Mouse (Mus musculus) olfactory bulb, adult 2 months (tissue): ENCODE measurements around the gene Sds. TPM values are rescaled to one million over a fixed set of nuclear protein-coding genes. Genes with fewer than 3 reads are reported as not detected.
A peak's percentile ranks its signal among the peaks of the same experiment; 100 is the strongest.

Experiments
- H3K27ac ChIP-seq: fragments of 200-500 bp; 2 replicates; pipeline ENCODE4 v1.5.1; 2012; ENCODE audit warnings: low read depth, low read length; ENCODE audit not compliant: insufficient read depth
- H3K4me1 ChIP-seq: fragments of 200-500 bp; 2 replicates; pipeline ENCODE4 v1.6.1; 2012; ENCODE audit warnings: low read length; ENCODE audit not compliant: control insufficient read depth, insufficient read depth
- H3K4me3 ChIP-seq: fragments of 200-500 bp; 2 replicates; pipeline ENCODE4 v1.5.1; 2012; ENCODE audit warnings: mild to moderate bottlenecking, low read depth, low read length, moderate library complexity; ENCODE audit not compliant: insufficient read depth
- CTCF ChIP-seq: fragments of 200-500 bp; IDR thresholded peaks from 2 replicates; pipeline ENCODE4 v1.5.1; 2012; ENCODE audit warnings: low read depth, mild to moderate bottlenecking, low read length, moderate library complexity; ENCODE audit not compliant: insufficient read depth
- POLR2A ChIP-seq: fragments of 200-500 bp; IDR thresholded peaks from 2 replicates; pipeline ENCODE4 v1.6.1; 2012; ENCODE audit warnings: mild to moderate bottlenecking, low read depth, low read length, moderate library complexity; ENCODE audit not compliant: insufficient read depth
- WGBS: fragments of 180-500 bp; shearing (Covaris S2); methylation state at CpG from one replicate; pipeline ENCODE4 v1.1.7; 2018; 5-methylcytosine and 5-hydroxymethylcytosine counted together
- polyA plus RNA-seq: library from polyadenylated mRNA; stranded (reverse); fragments of >200 nt; gene quantifications from 2 replicates; pipeline ENCODE4 v1.2.4, GENCODE M21; 2012; ENCODE audit warnings: low replicate concordance; ENCODE audit not compliant: missing spikeins, insufficient read depth, insufficient read length

Gene Sds
- polyA plus RNA-seq, 1 experiment: not detected

GRCm38 (mm10) chr5:120505368-120505767, 29.0 kb downstream of the Sds start:
- WGBS: 23% methylated on average over 16 of the region's 16 CpGs
- H3K4me3 ChIP-seq: no peak overlapping the region
- TF ChIP-seq POLR2A (no peak), CTCF (peak; percentile 85)
- H3K4me1 ChIP-seq: peaks cover 18% of the 10 kb centered on the region
- H3K27ac ChIP-seq: no peak overlapping the region

- 82% methylated on average over 9 of the region's 9 CpGs for WGBS
- Histone ChIP-seq H3K4me3 (no peak overlapping the region), H3K4me1 (peaks cover 18% of the 10 kb centered on the region), H3K27ac (no peak overlapping the region)
- TF ChIP-seq CTCF (no peak), POLR2A (no peak)
These were observed 29.5 kb downstream of the Sds start for GRCm38 (mm10) chr5:120505781-120506180.

DNA sequence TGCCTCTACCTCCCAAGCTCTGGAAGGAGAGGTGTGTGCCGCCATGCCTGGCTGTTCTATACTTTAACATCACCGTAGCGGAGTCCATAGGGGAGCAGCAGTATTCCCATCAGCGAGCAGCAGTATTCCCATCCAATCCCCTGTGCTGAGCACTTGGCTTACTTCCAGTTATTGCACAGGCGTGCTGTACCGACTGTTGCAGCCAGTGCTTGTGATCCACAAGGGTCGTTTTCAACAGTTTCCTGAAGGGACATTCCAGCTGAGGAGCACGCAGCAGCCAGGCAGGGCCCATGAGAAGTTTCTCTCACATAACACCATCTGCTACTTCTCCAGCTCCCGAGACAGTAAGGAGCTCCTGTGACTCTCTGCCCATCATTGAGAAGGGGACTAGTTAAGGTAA, 30.2 kb downstream of the Sds start:
- Histone ChIP-seq H3K4me1 (peaks cover 24% of the 10 kb centered on the region), H3K27ac (no peak overlapping the region), H3K4me3 (no peak overlapping the region)
- TF ChIP-seq CTCF (no peak), POLR2A (no peak)
- 60% methylated on average over 9 of the region's 9 CpGs for WGBS

DNA sequence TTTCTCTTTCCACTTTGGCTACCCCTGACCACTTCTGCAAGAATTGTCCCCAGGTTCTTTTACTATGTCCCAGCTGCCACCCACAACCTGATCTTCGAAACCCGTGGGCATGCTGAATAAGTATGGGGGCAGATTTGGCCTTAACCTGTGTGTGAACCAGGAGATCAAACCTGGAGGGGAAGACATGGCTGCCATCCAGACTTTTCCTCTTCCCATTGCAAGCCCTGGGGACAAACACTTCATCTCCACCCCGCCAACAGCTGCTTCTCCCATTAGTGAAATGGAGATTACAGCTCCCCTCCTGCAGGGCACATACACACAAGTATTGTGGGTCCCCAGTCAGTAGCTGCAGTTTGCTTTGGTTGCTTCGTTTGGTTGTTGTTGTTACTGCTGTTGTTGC, 31.0 kb downstream of the Sds start:
- 78% methylated on average over 4 of the region's 4 CpGs for WGBS
- H3K4me1 ChIP-seq: peaks cover 16% of the 10 kb centered on the region
- no peak overlapping the region for H3K27ac ChIP-seq
- H3K4me3 ChIP-seq: no peak overlapping the region
- no peak for TF ChIP-seq CTCF
- TF ChIP-seq POLR2A: no peak

DNA sequence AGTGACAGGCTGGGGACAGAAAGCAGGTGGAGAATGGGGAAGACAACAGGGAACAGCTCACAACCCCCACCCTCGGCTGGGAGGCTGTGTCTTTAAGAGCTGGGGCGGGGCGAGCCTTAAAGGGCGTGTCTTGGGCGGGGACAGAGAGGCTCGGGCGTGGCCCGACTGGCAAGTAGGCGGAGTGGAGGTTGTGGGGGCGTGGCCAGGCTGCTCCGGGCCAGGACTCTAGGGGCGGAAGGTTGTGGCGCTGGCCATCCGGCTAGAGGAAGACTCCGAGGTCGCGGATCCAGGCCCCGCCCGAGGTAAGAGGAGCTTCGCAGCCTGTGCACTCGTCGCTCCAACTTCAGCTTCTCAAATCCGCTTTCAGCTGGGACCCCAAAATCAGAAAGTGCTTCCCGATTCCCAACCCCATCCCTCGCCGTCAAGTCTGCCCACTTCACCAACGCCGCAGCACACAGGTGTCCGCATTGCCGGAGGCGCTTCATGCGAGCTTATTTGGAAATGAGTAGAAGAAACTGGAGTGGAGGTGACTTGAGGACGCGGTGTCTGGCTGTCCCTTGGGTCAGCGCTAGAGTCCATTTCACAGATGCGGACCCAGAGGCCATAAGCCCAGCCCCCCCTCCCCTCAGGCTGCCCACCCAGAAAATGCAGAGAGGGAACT, 34.8 kb downstream of the Sds start, which contains the start of gene Slc8b1:
Gene Slc8b1, plus strand, starts transcription at position 187 of the 661 bp plus-strand sequence.
- TF ChIP-seq POLR2A (no peak), CTCF (no peak)
- 1% methylated on average over 36 of the region's 36 CpGs for WGBS
- Histone ChIP-seq H3K27ac (no peak within 1 kb of the TSS), H3K4me3 (peak within 1 kb of the TSS; percentile 49), H3K4me1 (peaks cover 7% of the 10 kb centered on the region)

DNA sequence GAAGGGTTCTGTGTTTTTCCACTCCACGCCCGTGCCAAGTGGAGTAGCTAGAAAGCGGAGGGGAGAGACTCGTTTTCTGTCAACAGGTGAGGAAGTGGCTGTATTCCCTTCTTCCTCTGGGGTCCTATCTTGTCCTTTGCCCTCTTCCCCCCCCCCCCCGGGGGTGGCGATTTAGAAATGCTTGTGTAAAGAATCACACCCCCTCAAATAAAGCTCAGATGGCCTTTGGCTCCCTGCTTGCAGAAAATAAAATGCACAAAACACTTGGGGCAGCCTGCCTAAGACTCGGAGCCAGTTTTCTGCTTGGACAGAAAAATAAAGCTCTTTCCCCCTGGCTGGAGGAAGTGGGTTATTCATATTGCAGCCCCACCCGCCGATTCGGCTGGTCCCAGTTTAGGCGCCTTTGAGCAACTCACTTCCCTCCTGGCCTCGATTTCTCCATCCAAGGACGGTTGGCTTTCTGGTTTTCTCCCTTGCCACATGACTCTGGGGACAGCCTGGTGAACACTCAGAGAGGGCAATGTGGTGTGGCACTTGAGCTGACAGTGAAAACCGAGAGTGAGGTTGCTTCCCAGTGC, 35.4 kb downstream of the Sds start:
- TF ChIP-seq CTCF (no peak), POLR2A (no peak)
- Histone ChIP-seq H3K4me3 (peak overlapping the region; percentile 49), H3K4me1 (peaks cover 11% of the 10 kb centered on the region), H3K27ac (no peak overlapping the region)
- WGBS: 20% methylated on average over 14 of the region's 14 CpGs

DNA sequence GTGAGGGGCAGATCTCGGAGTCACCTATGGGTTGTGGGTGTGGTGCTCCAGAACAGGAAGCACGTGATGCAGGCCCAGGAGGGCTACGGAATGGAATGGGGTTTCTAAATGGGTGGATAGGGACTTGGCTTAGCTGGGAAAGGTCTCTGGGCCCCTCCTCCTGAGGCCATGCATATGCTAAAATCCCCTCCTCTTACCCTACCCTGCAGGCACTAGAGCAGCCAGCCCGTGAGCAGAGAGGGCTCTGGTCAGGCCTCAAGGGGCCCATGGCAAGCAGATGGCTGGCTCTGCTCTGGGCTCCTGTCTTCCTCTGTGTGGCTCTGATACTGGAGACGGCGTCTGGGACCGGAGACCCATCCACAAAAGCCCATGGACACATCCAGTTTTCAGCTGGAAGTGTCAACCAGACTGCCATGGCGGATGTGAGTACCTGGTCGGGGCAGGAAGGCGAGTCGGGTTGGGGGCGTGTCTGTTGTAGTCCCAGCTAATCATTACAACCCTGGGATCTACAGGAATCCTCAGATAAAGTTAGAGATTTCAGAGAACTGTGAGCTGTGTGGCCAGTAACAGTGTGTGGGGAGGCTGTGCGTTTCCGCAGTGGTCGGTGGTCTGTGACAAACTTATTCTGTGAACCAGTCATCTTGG, 36.7 kb downstream of the Sds start:
- Histone ChIP-seq H3K4me1 (peaks cover 15% of the 10 kb centered on the region), H3K4me3 (no peak overlapping the region), H3K27ac (no peak overlapping the region)
- 82% methylated on average over 15 of the region's 15 CpGs for WGBS
- TF ChIP-seq CTCF (no peak), POLR2A (no peak)

DNA sequence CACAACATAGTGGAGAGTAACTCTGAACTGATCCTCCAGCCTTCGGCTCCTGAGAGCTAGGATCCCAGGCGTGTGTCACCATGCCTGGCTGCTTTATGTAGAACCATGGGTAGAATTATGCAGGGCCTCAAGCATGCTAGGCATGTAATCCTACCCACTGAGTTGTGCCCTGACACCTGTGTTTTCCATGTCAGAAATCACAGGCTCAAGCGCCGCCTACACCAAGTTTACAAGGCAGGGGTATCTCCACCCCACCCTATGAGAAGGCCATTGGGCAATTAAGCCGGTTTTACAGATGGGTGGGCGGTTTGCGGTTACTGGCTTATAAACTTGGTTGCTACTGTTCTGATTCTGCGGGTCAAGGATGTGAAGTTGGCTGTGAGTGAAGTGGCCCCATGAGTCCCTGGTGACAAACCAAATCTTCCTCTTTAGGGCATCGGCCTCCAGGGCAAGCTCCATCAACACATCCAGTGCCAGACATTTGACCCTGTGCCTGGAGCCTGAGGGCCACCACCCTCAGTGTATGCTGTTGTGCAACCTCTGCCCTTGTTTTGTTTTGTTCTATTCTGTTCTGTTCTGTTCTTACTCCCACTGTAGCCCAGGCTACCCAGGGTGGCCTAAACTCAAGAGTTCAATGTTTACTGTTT, 37.8 kb downstream of the Sds start:
- Histone ChIP-seq H3K4me3 (no peak overlapping the region), H3K27ac (no peak overlapping the region), H3K4me1 (peaks cover 15% of the 10 kb centered on the region)
- TF ChIP-seq CTCF (no peak), POLR2A (no peak)
- WGBS: 91% methylated on average over 9 of the region's 9 CpGs

DNA sequence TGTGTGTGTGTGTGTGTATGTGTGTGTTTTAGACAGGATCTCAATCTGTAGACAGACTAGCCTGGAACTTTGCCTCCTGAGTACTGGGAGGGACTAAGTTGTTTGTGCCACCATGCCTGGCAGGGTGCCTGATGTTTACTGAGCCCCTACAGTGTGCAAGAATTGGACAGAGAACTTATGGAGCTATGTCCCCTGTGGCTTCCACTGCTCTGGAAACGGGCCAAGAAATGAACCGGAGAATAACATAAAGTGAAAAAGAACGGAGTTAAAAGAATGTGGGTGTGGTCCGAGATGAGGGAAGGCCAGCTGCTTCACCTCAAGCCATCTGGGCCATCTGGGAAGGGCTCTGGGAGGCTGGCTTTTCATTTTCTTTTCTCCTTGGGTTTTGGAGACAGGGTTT, 38.4 kb downstream of the Sds start:
- WGBS: 36% methylated on average over 4 of the region's 4 CpGs
- H3K27ac ChIP-seq: no peak overlapping the region
- peaks cover 15% of the 10 kb centered on the region for H3K4me1 ChIP-seq
- no peak for TF ChIP-seq CTCF
- TF ChIP-seq POLR2A: no peak
- no peak overlapping the region for H3K4me3 ChIP-seq
